Mouse (Mus musculus): Measurements from ENCODE around the gene Cyp3a11.
"Not testable (repeated sequence)": the region's sequence is repeated elsewhere in the genome, so short reads cannot be mapped to it uniquely, and the experiment has no call there.

Gene Cyp3a11

DNA sequence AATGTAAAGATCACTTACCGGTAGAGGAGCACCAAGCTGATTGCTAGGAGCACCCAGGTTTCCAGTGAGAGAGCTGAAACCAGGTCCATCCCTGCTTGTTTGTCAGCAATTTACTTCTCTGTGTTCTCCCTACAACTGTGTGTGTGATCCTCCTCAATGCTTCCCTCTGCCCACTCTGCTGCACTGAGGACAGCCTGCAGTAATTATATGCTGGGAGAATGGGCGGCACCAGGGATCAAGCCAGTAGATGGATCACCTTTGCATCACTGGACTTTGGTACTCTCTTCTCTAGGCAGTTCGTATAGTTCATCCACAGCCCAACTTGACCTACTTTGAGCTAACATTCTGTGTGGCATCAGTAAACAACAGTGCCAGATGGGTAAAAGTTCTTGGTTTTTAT is at the start of gene Cyp3a11:
Gene Cyp3a11 (minus strand): TSS at position 277 of the 400 bp plus-strand sequence.
- no peak for DNase-seq (ENCODE audit: low spot score)

DNA sequence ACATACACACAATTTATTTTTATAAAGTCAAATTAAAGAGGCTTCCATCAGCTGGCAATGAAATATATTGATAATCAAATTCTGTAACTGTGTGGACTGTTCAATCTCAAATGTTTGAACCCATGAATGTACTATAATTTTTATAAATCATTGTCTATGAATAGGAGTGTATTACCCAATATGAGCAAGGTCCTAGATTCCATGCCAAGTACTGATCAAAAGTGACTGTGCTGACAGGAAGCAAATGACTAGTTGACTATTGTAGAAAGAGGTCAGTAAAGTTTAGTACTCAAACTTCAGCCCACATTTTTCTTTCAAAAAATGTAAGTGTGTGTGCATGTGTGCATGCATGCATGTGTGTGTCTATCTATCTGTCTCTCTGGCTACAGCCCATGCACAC is 33.1 kb upstream of the Cyp3a11 start:
- DNase-seq (ENCODE audit: low spot score): no peak

DNA sequence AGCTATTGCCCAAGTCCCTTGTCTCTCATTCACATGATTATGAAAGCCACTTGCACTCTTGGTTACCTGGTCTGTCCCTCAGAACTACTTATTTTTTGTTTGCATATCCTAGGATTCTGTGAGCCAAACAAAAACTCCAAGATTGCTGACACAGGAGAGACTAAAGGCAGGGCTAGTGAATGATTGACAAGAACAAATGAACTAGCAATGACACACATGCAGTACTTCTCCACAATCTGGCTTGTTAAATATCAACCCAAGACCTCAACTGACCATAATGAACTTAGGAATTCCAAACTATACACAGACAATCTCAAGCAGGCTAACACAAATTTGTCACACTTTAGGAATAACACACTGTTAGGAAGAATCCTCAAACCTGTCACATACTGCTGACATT is 32.0 kb upstream of the Cyp3a11 start:
- no peak for DNase-seq (ENCODE audit: low spot score)

DNA sequence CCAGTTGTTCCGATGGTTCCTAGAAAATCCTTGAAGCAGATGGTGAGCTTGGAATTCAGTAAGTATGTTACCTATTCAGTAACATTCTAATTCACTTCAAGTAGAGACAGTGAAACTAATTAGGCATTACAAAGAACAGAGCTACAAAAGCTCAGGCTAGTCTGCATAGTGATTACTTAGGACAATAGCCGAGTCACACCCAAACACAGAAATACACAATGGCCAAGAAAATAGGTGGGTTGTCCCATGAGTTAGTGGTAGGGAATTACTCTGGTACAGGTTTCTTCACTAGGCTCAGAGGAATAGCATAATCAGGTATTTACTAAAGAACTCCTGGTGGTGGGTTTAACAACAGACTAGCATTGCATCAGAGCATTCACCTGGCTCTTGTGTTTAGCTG is 27.2 kb upstream of the Cyp3a11 start:
- not testable (repeated sequence) for DNase-seq (ENCODE audit: low spot score)

DNA sequence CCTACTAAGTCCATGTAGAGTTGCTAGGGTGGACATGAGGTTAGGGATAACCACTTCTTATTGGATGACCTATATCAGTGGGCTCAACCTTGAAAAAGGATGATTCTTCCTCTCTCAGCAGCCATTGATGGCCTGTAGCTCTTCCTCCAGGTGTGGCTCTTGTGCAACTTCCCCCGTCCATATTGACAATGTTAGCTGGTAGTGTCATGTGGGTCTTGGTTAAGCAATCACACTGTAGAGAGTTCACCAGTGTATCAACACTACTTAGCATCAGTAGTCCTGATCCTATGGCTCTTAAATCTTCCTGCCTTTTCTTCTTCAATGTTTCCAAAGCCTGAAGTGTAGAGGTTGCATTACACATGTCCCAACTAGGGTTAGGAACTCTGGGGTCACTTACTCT is 24.8 kb upstream of the Cyp3a11 start:
- DNase-seq (ENCODE audit: low spot score): no peak

DNA sequence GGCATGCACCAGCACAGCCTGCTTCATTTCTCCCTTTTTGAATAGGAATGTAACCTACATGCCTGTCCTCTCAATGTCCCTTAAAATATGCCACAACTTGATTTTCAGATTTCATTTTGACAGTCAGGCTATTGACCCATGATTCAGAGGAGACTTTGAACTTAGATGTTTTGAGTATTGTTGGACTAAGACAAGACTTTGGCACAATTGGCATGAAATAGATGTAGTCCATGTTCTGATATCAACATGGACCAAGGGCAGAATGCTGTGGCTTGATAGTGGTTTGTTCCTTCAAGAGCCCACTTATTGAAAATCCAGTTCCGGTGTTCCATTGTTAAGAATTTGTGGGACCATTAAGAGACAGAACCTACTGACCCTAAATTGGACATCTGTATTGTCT is 23.6 kb upstream of the Cyp3a11 start:
- DNase-seq (ENCODE audit: low spot score): no peak

DNA sequence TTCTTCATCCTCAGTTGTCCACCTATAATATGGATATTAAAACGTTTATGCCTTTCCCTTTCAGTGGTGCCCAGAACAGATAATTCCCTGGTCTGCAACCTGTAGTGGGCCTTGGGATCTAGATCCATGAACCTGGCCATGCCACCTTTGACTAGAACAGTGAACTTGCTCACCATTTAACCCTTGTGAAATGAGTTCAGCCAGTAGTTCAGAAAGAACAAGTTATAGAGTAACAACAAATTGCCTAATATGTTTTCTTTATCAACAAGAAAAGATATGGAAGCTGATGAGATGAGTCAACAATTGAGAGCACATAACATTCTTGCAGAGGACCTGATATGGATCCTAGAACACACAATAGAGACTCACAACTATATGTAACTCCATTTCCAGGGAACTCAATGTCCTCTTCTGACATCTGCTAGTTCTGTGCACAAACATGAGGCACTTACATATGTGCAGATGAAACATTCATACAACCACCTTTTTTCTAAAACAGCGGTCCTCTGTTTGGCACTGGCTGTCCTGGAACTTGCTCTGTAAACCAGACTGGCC is 20.7 kb upstream of the Cyp3a11 start:
- DNase-seq (ENCODE audit: low spot score): no peak

DNA sequence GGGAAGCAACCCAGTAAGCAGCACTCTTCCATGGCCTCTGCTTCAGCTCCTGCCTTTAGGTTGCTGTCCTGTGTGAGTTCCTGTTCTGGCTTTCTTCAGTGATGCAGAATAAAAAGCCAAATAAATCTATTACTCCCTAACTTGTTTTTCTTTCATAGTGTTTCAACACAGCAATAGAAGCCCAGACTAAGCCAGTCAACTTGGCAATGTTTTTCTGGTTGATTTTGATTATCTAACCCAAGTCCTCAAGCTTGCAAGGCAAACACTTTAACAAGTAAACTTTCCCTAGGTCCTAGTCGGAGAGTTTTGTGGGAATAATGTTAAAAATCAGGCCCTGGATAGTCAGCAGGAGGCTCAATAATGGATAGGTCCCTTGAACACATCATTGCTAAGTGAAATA is 17.5 kb upstream of the Cyp3a11 start:
- no peak for DNase-seq (ENCODE audit: low spot score)

DNA sequence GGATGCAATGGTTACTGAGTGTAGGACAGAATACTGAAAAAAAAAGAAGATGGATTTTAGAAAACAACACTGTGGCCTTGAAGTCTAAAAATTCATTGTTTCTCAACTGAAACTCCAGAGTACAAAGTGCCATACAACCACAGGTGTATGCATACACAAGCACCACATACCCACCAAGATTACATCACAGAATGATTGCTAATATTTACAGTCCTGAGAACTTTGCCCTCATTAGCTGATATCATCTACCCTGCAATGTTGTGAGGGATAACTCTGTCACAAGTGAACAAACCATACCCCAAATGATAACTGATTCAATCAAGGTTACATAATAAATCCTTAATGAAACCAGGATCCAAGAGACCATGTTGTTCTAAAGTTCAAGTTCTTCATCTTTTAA is 1.4 kb upstream of the Cyp3a11 start:
- no peak for DNase-seq (ENCODE audit: low spot score)

DNA sequence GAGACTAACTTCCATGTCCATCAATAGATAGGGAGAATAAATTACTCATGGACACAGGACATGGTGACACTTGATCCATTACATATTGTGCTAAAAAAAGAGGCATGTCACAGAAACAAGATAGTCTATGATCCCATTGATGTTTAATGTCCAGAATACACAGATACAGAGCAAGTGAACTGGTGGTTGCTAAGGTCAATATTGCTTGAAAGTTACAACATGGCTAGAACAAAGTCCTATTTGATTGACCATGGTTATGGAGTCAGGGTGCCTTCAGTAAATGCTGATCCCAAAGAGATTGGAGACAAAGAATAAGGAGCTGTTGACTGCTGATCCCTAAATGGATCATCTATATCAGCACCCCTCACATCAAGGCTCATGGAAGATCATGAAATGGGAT is 12.3 kb downstream of the Cyp3a11 start:
- not testable (repeated sequence) for DNase-seq (ENCODE audit: low spot score)

DNA sequence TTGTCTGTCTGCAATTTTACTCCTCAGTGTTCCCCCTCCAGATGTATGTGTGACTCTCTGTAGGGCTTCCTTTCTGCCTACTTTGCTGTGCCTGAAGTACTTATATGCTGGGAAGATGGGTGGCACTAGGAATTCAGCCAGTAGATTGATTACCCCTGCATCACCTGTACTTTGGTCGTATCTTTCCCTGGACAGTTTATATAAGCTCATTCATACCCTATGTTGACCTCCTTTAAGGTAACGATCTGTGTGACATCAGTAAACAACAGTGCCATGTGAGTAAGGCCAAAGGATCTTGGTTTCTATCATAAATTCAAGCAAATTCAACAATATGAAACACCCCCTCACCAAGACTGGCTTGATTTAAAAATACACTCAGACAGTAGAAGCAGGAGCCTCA is 74.0 kb downstream of the Cyp3a11 start, which contains the start of gene Cyp3a44:
Gene Cyp3a44 (minus strand): TSS at position 79 of the 400 bp plus-strand sequence.
- not testable (repeated sequence) for DNase-seq (ENCODE audit: low spot score)
